Mouse (Mus musculus): ENCODE results near the gene Xpnpep2. TPM values are rescaled to one million over a fixed set of nuclear protein-coding genes. Genes with fewer than 3 reads are reported as not detected.

Xpnpep2 gene
- polyA plus RNA-seq, 1 experiment = 9.1 TPM

- Histone ChIP-seq H3K4me1 (ENCODE audit: control insufficient read depth, insufficient read depth, low read length) (no peaks in the 10 kb centered on the region), H3K4me3 (replicated peaks; ENCODE audit: extremely low read depth, low read depth, low read length) (no peak overlapping the region)
- DNase-seq = no peak
- 44% methylated on average over 10 of the region's 10 CpGs for WGBS
- TF ChIP-seq CTCF (IDR thresholded peaks at IDR 0.05; ENCODE audit: insufficient read depth, low read length) (no peak), POLR2A (IDR thresholded peaks at IDR 0.05; ENCODE audit: borderline replicate concordance, extremely low read depth, low read depth, low read length) (no peak)
Measured at GRCm38 (mm10) chrX:48092129-48092528, 16.4 kb upstream of the Xpnpep2 start.

GRCm38 (mm10) chrX:48093555-48093954 lies 15.0 kb upstream of the Xpnpep2 start:
- Histone ChIP-seq H3K4me3 (replicated peaks; ENCODE audit: extremely low read depth, low read depth, low read length) (no peak overlapping the region), H3K4me1 (ENCODE audit: control insufficient read depth, insufficient read depth, low read length) (no peaks in the 10 kb centered on the region)
- no peak for DNase-seq
- TF ChIP-seq CTCF (IDR thresholded peaks at IDR 0.05; ENCODE audit: insufficient read depth, low read length) = peak; percentile 35; the same call in 1 of the 2 replicates
- no peak for TF ChIP-seq POLR2A (IDR thresholded peaks at IDR 0.05; ENCODE audit: borderline replicate concordance, extremely low read depth, low read depth, low read length)
- WGBS = 31% methylated on average over 3 of the region's 3 CpGs

GRCm38 (mm10) chrX:48094658-48095057 lies 13.9 kb upstream of the Xpnpep2 start:
- no peak for DNase-seq
- WGBS = 74% methylated on average over 4 of the region's 4 CpGs
- Histone ChIP-seq H3K4me3 (replicated peaks; ENCODE audit: extremely low read depth, low read depth, low read length) (no peak overlapping the region), H3K4me1 (ENCODE audit: control insufficient read depth, insufficient read depth, low read length) (no peaks in the 10 kb centered on the region)
- TF ChIP-seq POLR2A (IDR thresholded peaks at IDR 0.05; ENCODE audit: borderline replicate concordance, extremely low read depth, low read depth, low read length) = no peak
- peak; percentile 61 for TF ChIP-seq CTCF (IDR thresholded peaks at IDR 0.05; ENCODE audit: insufficient read depth, low read length)

GRCm38 (mm10) chrX:48096580-48096979 lies 11.9 kb upstream of the Xpnpep2 start:
- DNase-seq = no peak
- 72% methylated on average over 8 of the region's 8 CpGs for WGBS
- Histone ChIP-seq H3K4me1 (ENCODE audit: control insufficient read depth, insufficient read depth, low read length) (no peaks in the 10 kb centered on the region), H3K4me3 (replicated peaks; ENCODE audit: extremely low read depth, low read depth, low read length) (no peak overlapping the region)
- TF ChIP-seq POLR2A (IDR thresholded peaks at IDR 0.05; ENCODE audit: borderline replicate concordance, extremely low read depth, low read depth, low read length) (no peak), CTCF (IDR thresholded peaks at IDR 0.05; ENCODE audit: insufficient read depth, low read length) (no peak)

- no peak for DNase-seq
- H3K4me1 ChIP-seq (ENCODE audit: control insufficient read depth, insufficient read depth, low read length) = no peaks in the 10 kb centered on the region
- TF ChIP-seq CTCF (IDR thresholded peaks at IDR 0.05; ENCODE audit: insufficient read depth, low read length) (no peak), POLR2A (IDR thresholded peaks at IDR 0.05; ENCODE audit: borderline replicate concordance, extremely low read depth, low read depth, low read length) (no peak)
- 71% methylated on average over 9 of the region's 9 CpGs for WGBS
- H3K4me3 ChIP-seq (replicated peaks; ENCODE audit: extremely low read depth, low read depth, low read length) = no peak overlapping the region
Measured at GRCm38 (mm10) chrX:48098470-48099129, 9.9 kb upstream of the Xpnpep2 start.

- no peak for DNase-seq
- peak; percentile 48 for TF ChIP-seq CTCF (IDR thresholded peaks at IDR 0.05; ENCODE audit: insufficient read depth, low read length)
- no peak for TF ChIP-seq POLR2A (IDR thresholded peaks at IDR 0.05; ENCODE audit: borderline replicate concordance, extremely low read depth, low read depth, low read length)
- Histone ChIP-seq H3K4me3 (replicated peaks; ENCODE audit: extremely low read depth, low read depth, low read length) (no peak overlapping the region), H3K4me1 (ENCODE audit: control insufficient read depth, insufficient read depth, low read length) (no peaks in the 10 kb centered on the region)
- WGBS = 40% methylated on average over 1 of the region's 1 CpGs
Measured at GRCm38 (mm10) chrX:48099871-48100270, 8.7 kb upstream of the Xpnpep2 start.

- DNase-seq = no peak
- TF ChIP-seq CTCF (IDR thresholded peaks at IDR 0.05; ENCODE audit: insufficient read depth, low read length) (no peak), POLR2A (IDR thresholded peaks at IDR 0.05; ENCODE audit: borderline replicate concordance, extremely low read depth, low read depth, low read length) (no peak)
- WGBS = 87% methylated on average over 3 of the region's 3 CpGs
Measured at GRCm38 (mm10) chrX:48103256-48103655, 5.3 kb upstream of the Xpnpep2 start.

GRCm38 (mm10) chrX:48104736-48105441 lies 3.6 kb upstream of the Xpnpep2 start:
- 72% methylated on average over 7 of the region's 7 CpGs for WGBS
- no peaks in the 10 kb centered on the region; the same call in 1 of the 2 replicates for H3K4me1 ChIP-seq (ENCODE audit: control insufficient read depth, insufficient read depth, low read length)
- no peak for TF ChIP-seq CTCF (IDR thresholded peaks at IDR 0.05; ENCODE audit: insufficient read depth, low read length)
- no peak for TF ChIP-seq POLR2A (IDR thresholded peaks at IDR 0.05; ENCODE audit: borderline replicate concordance, extremely low read depth, low read depth, low read length)
- no peak for DNase-seq
- no peak overlapping the region for H3K4me3 ChIP-seq (replicated peaks; ENCODE audit: extremely low read depth, low read depth, low read length)

More at GRCm38 (mm10) chrX:48103256-48103655, 5.3 kb upstream of the Xpnpep2 start:
- H3K4me3 ChIP-seq (replicated peaks; ENCODE audit: extremely low read depth, low read depth, low read length) = no peak overlapping the region
- no peaks in the 10 kb centered on the region; the same call in 1 of the 2 replicates for H3K4me1 ChIP-seq (ENCODE audit: control insufficient read depth, insufficient read depth, low read length)

GRCm38 (mm10) chrX:48106226-48106625 lies 2.3 kb upstream of the Xpnpep2 start:
- no peak for TF ChIP-seq POLR2A (IDR thresholded peaks at IDR 0.05; ENCODE audit: borderline replicate concordance, extremely low read depth, low read depth, low read length)
- TF ChIP-seq CTCF (IDR thresholded peaks at IDR 0.05; ENCODE audit: insufficient read depth, low read length) = no peak
- WGBS = 46% methylated on average over 3 of the region's 3 CpGs

GRCm38 (mm10) chrX:48109316-48109655 lies 761 bp downstream of the Xpnpep2 start:
- 67% methylated on average over 3 of the region's 3 CpGs for WGBS
- TF ChIP-seq CTCF (IDR thresholded peaks at IDR 0.05; ENCODE audit: insufficient read depth, low read length) (no peak), POLR2A (IDR thresholded peaks at IDR 0.05; ENCODE audit: borderline replicate concordance, extremely low read depth, low read depth, low read length) (no peak)
- no peaks in the 10 kb centered on the region; the same call in 1 of the 2 replicates for H3K4me1 ChIP-seq (ENCODE audit: control insufficient read depth, insufficient read depth, low read length)
- no peak overlapping the region for H3K4me3 ChIP-seq (replicated peaks; ENCODE audit: extremely low read depth, low read depth, low read length)
- no peak for DNase-seq

More at GRCm38 (mm10) chrX:48106226-48106625, 2.3 kb upstream of the Xpnpep2 start:
- Histone ChIP-seq H3K4me3 (replicated peaks; ENCODE audit: extremely low read depth, low read depth, low read length) (no peak overlapping the region), H3K4me1 (ENCODE audit: control insufficient read depth, insufficient read depth, low read length) (no peaks in the 10 kb centered on the region; the same call in 1 of the 2 replicates)
- no peak for DNase-seq
